Mouse (Mus musculus) kidney, postnatal 25 days (tissue): Measurements from ENCODE around the gene Clps.
A peak's percentile ranks its signal among the peaks of the same experiment; 100 is the strongest.

Experiments used
- DNase-seq, 2 experiments: peaks; one replicate each; pipeline ENCODE4 v3.0.0; 2021; ENCODE audit warnings: mixed read lengths in 2 of 2

Gene Clps

DNA sequence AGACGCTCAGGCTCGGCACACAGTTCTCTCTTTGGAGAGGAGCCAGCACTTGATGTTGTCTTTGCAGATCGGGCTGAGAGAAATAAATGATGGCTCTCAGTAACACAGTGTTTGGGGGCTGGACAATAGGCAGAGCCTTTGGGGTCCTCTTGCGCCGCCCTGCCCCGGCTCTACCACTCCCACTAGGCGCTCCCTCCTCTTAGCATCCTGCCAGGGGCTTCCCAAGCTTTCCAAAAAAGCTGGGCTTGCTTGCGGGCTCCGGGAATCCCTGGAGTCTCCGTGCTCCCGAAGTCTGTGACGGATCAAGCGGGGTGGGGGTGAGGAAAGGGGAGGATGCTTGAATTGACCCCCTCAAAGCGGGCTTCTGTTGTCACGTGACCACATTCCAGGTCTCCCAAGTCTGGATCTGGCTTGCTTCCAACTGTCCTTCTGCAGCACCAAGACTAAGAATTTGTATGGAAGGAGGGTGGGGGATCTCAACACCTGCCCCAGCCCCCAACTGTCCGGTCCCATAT, 43.1 kb downstream of the Clps start, which contains the start of gene Fkbp5:
Gene Fkbp5, minus strand, starts transcription at position 87 of the 515 bp plus-strand sequence.
- DNase-seq: peak; percentile 82 to 92

DNA sequence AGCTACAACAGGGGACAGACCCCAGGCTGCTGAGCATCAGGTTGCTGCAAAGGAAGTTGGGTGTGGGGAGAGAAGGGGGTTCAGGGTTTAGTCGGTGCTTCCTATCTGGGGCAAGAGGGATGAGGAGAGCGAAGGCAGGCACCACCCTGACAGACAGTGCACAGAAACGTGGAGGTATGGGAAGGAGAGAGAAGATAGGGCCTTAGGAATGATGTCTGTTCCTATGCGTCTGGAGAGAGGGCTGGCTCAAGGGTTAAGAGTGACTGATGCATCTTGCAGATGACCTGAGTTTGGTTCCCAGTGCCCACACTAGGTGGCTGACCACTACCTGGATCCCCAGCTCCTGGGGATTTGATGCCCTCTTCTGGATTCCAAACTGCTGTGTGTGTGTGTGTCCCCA, 43.7 kb downstream of the Clps start:
- no peak for DNase-seq

DNA sequence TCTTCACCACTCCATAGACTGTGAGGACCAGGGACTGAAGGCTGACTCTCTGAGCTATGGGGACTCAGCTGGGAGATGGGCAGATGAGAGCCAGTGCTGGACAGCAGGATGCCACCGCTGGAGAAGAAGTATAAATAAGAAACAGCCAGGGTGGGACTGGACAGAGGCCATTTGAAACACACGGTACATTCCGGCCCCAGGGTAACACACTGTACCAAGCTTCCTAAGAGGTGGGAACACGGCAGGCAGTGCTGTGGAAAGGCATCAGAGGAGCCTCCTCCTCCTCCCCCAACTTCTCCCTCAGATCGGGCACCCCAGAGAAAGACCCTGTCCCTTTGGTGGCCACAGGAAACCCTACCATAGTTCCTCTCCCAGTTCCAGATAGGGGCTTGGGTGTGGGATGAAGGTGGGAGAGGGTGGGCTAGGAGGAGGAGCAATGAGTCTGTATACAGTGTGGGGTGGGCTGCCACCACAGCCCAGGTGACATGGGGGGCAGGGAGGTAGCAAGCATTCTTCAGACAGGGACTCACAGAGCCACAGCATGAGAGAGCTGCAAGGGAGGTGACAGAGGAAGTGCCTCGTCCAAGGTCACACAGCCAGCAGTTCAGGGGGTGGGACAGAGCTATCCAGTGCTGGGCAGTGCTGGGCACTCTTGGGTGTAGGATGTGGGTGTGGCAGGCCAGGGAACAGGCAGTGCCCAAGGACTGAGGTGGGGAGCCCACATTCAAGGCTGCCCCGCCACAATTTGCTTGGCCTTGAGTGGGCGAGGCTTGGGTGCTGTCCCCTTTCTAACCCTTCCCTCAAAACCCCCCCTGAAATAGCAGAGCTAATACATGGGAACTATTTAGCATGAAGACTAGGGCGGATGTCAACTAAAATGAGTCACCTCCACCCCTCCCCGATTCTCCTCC, 44.9 kb downstream of the Clps start:
- DNase-seq: peak; percentile 52 to 93

DNA sequence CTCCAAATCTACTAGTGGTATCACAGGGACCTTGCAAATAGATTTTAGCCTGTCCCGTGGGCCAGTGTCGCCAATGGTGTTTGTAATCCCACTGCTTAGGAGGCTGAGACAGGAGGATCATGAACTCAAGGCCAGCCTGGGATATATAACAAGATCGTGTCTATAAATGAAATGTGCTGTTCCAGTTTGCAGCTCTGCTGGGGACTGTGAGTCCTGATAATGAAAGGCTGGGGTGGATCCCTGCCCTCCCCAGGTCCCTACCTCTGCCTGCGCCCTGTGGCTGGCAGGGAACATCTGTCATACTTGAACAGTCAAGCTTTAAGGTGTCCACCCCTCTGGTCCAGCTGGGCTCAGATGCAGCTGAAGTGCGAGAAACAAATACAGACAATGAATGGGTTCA, 46.0 kb downstream of the Clps start:
- DNase-seq: no peak

DNA sequence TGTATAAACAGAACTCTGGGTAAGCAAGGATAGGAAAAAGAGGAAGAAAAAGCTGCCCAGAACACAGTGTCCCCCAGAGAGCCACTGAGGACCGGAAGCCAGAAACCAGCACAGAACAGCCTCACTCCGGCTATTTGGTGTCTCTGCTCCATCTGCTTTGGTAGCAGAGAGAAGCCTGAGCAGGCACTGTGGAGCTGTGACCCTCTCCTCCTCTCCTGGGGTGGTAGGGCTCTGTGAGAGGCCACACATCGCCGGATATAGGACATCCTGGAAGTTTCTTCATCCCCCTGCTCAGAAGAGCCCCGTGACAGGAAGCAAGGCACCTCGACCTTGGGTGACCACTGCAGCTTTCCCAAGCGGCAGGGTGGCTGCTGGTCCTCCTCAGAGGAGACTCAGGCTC, 46.7 kb downstream of the Clps start:
- DNase-seq: peak; percentile 23 to 73

GRCm38 (mm10) chr17:28513337-28513736, 47.2 kb downstream of the Clps start:
- DNase-seq: no peak

GRCm38 (mm10) chr17:28512696-28513095, 47.9 kb downstream of the Clps start:
- peak; percentile 83 to 98 for DNase-seq

DNA sequence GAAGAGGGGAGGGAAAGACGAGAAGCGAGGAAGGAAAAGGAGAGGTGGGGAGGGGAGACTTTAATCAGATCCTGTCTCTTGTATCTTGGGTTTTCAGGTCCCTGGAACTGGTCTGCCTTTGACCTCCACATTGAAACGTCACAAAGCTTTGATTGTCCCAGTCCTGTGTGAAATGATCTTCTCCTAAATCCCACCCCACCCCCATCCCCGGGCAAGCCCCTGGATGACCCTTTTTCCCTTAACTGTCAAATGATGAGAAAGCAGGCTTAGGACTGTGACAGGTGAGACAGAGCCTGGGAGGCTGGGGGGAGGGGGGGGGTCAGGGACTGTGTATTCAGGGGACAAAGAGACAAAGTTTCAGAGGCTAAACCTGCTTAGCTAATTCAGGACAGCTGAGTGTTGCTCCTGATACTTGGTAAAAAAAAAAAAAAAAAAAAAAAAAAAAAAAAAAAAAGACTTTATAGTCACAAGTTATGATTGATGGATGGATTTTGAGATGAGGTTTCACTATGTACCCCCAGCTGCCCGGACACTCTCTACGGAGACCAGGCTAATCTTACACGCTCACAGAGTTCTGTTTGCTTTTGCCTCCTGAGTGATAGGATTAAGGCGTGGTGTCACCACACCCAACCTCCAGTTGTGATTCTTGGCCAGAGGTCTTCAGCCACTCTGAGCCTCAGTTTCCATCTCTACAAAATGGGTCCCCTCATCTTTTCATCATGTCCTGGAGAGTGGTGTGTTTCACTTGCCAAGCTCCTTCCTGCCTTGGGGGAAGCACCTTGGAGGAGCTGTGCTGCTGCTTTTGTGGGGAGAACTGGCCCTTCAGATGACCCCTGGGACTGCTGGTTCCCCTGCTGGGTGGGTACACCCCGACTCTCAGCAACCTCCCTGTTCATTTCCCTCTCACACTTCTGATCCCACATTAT, 48.7 kb downstream of the Clps start:
- DNase-seq: no peak

DNA sequence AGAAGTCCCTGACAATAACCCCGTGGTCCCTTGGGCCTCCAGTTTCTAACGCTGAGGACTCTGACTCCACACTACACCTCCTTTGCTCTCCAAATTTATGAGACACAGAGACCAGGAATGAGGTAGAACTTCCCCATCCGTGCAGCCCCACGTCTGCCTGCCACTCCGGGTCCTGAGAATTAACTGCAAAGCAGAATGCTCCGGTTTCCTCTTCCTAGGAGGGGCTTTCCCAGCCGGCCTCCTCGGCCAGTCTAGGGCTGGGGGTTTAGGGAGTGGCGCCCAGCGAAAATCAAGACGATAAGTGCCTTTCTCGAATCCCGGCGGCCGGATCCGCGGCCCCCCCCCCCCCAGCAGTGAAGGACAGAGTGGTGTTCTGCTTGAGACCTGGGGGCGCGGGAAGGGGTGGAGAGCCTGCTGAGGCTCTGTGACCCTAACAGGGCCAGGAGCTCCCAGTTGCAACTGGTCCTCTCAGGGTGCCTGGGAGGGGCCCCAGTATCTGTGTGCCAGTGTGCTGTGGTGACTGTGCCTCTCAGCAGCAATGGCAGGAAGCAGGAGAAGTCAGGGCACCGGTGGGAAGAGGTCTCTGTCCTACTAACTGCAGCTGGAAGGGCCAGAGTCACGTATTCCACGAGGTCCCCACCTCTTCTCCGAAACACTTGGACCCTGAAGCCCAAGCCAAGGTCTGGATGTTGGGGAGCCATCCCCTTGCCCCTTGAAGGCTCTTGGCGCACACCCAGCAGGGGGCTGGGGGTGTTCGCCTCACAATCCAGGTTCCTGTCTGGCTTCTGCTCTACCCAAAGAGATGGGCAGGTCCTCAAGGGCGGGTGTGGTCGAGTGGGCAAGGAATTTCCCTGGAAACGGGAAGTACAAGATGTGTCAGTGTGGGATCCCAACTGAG, 49.9 kb downstream of the Clps start:
- peak in 1 of 2 experiments; percentile 72 for DNase-seq
